Mouse (Mus musculus): ENCODE results near the gene Smg7. TPM values are rescaled to one million over a fixed set of nuclear protein-coding genes. Genes with fewer than 3 reads are reported as not detected.
A peak's percentile ranks its signal among the peaks of the same experiment; 100 is the strongest.
"Not testable (repeated sequence)": the region's sequence is repeated elsewhere in the genome, so short reads cannot be mapped to it uniquely, and the experiment has no call there.

The Smg7 gene
- polyA plus RNA-seq, 1 experiment from 2014 or later, result 29.8 TPM

DNA sequence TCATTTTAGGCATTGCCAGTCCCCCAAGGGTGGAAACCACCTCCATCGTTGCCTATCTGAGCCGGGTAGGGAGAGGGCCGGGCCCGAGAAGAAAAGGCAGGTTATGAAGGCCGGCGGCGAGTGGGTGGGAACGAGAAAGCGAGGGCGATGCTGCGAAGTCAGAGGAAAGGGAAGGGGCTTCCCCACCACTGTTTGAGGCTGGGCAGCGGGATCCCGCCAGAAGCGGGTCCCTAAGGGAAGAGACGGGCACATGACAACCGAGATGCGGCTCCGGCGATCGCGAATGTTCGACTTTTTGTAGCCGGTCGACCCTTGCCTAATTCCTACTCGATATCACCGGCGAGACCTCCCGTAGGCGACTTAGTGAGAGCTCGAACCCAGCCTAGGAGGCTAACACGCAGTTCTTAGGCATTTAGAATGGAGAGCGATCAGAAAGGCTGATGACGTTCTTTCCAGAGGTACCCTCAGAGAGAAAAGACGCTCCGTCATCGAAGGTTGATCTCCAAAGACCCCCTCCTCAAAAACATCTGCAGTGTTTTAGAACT is 1.2 kb upstream of the Smg7 start:
- H3K27me3 ChIP-seq, result no peaks in the 10 kb centered on the region
- peak overlapping the region; percentile 89 for H3K4me3 ChIP-seq
- H3K36me3 ChIP-seq, result no peaks in the 10 kb centered on the region
- H3K4me2 ChIP-seq, result peak overlapping the region; percentile 96
- H3K4me1 ChIP-seq, result peaks cover 18% of the 10 kb centered on the region
- no peaks in the 10 kb centered on the region for H3K9me3 ChIP-seq
- WGBS, result under 1% methylated on average over 36 of the region's 36 CpGs
- H3K9ac ChIP-seq, result peak overlapping the region; percentile 88
- H3K27ac ChIP-seq, result peak overlapping the region; percentile 99
- no peak for ATAC-seq (ENCODE audit: insufficient number of reproducible peaks, insufficient read depth, low FRiP score, low TSS enrichment, low read depth)

DNA sequence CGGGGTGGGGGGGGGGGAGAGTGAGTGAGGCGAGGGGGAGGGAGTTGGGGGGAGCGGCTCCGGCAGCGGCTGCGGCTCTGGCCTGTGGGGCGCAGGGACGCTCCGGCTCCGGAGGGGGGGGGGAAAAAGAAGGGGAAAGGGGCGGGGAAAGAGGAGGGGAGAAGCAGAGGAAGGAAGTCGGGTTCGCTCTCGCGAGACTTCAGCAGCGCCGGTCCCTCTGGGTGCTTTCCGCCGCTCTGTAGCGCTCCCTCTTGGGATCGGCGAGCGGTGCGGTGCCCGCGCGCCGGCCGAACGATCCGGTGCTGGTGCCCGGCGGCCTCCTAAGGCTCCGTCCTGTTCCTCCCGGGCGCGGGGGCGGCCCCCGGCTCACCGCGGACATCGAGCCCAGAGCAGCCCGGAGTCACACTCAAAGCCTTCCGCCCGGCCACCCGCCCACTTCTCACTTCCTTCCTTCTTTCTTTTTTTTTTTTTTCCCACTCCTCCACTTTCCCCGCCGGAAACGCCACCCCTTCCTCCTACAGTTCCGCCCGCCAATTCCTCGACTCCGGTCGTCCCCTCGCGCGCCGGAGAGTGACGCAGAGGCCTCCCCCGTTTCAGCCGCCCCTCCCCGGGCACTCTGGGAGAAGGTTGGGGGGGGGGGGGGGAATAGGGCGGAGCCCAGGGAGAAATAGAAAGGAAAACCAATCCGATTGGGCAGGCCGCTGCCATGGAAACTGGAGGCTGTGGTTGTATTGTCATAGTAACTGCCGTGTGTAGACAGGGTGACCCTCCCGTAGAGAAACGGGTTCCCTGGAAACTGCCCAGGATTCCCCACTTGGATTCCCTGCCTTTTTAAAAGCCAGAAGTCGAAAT is 445 bp upstream of the Smg7 start:
- ATAC-seq (ENCODE audit: insufficient number of reproducible peaks, insufficient read depth, low FRiP score, low TSS enrichment, low read depth), result peak; percentile 88
- under 1% methylated on average over 57 of the region's 69 CpGs for WGBS
- Histone ChIP-seq H3K9me3 (no peaks in the 10 kb centered on the region), H3K4me1 (peaks cover 18% of the 10 kb centered on the region), H3K36me3 (no peaks in the 10 kb centered on the region), H3K27me3 (no peaks in the 10 kb centered on the region), H3K27ac (peak overlapping the region; percentile 99), H3K4me2 (peak overlapping the region; percentile 96), H3K9ac (peak overlapping the region; percentile 95), H3K4me3 (peak overlapping the region; percentile 89)

DNA sequence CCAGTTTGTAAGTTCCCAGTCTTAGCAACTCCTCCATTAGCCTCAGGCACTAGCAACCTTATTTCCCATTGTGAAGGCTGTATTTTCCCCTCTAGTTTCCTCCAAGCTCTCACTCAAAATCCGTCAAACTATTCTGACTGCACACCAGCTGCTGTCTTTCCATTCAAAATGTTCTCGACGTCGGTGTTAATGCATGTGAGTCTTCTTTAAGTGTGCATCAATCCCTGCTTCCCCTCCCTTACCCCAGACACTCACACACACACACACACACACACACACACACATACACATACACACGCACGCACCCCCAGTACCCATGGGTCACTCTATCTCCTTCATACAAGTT is 1.1 kb downstream of the Smg7 start:
- no peaks in the 10 kb centered on the region for H3K36me3 ChIP-seq
- no peaks in the 10 kb centered on the region for H3K9me3 ChIP-seq
- peak overlapping the region; percentile 83 for H3K4me2 ChIP-seq
- H3K27me3 ChIP-seq, result no peaks in the 10 kb centered on the region
- peak overlapping the region; percentile 99 for H3K27ac ChIP-seq
- peak overlapping the region; percentile 89 for H3K4me3 ChIP-seq
- H3K9ac ChIP-seq, result peak overlapping the region; percentile 95
- ATAC-seq (ENCODE audit: insufficient number of reproducible peaks, insufficient read depth, low FRiP score, low TSS enrichment, low read depth), result no peak
- H3K4me1 ChIP-seq, result peaks cover 18% of the 10 kb centered on the region
- 2% methylated on average over 6 of the region's 6 CpGs for WGBS

DNA sequence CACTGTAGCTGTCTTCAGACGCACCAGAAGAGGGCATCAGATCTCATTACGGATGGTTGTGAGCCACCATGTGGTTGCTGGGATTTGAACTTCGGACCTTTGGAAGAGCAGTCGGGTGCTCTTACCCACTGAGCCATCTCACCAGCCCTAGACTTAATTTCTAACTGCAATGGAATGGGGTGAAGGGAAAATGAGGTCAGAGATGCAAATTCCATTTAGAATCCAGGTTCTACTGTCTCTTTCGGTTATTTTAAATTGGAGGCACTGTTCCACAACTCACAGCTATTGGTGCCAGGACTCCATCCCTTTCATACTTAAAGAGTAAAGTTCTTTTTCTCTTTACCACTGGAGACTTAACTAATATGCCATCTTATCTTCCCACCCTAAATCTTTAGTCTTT is 14.4 kb downstream of the Smg7 start:
- not testable (repeated sequence) for H3K9me3 ChIP-seq; H3K4me2 ChIP-seq; H3K36me3 ChIP-seq; H3K4me3 ChIP-seq; H3K4me1 ChIP-seq; H3K27me3 ChIP-seq; H3K9ac ChIP-seq; H3K27ac ChIP-seq; ATAC-seq (ENCODE audit: insufficient number of reproducible peaks, insufficient read depth, low FRiP score, low TSS enrichment, low read depth)
- 94% methylated on average over 3 of the region's 5 CpGs for WGBS

DNA sequence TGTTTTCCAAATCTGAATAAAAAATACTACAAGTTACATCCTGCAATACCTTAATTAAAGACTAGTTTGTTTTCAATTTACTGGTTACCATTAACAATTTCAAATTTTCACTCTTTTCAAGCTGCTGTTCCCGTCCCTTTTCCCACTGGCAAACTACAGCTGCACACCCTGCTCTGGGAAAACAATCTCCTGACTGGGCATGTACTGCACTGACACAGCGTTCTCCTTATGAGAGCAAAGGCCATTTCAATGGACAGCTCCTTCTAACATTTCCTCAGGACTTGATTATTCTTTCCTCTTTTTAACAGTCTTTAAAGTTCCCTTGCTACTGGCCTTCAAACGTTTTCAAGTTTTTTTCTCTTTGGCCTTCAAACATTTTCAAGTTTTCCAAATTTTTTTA is 31.4 kb downstream of the Smg7 start:
- 76% methylated on average over 3 of the region's 3 CpGs for WGBS
- Histone ChIP-seq H3K9me3 (no peaks in the 10 kb centered on the region), H3K9ac (no peak overlapping the region), H3K4me3 (no peak overlapping the region), H3K27me3 (no peaks in the 10 kb centered on the region), H3K4me2 (no peak overlapping the region), H3K4me1 (no peaks in the 10 kb centered on the region), H3K27ac (no peak overlapping the region), H3K36me3 (peaks cover 28% of the 10 kb centered on the region)
- no peak for ATAC-seq (ENCODE audit: insufficient number of reproducible peaks, insufficient read depth, low FRiP score, low TSS enrichment, low read depth)

DNA sequence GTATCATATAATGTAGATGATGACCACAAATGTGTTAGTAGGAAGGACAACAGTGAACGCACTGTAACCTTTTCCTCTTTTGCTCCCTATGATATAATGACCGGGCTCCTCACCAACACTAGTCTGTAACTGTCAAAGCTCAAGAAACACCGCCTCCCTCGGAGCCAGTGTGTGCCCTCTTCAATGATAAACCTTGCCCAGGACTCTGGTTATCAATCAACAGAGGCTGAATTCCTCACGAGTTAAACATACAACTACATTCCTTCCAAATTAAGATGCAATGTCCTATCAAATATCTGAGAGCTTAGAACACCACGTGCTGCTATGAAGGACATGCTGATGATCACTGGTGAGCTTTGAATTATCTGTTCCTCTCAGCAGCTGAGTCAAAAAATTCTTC is 32.5 kb downstream of the Smg7 start:
- Histone ChIP-seq H3K27ac (no peak overlapping the region), H3K27me3 (no peaks in the 10 kb centered on the region), H3K9me3 (no peaks in the 10 kb centered on the region), H3K4me3 (no peak overlapping the region), H3K36me3 (peaks cover 38% of the 10 kb centered on the region), H3K4me2 (no peak overlapping the region), H3K4me1 (no peaks in the 10 kb centered on the region), H3K9ac (no peak overlapping the region)
- WGBS, result 92% methylated on average over 6 of the region's 6 CpGs
- ATAC-seq (ENCODE audit: insufficient number of reproducible peaks, insufficient read depth, low FRiP score, low TSS enrichment, low read depth), result no peak

DNA sequence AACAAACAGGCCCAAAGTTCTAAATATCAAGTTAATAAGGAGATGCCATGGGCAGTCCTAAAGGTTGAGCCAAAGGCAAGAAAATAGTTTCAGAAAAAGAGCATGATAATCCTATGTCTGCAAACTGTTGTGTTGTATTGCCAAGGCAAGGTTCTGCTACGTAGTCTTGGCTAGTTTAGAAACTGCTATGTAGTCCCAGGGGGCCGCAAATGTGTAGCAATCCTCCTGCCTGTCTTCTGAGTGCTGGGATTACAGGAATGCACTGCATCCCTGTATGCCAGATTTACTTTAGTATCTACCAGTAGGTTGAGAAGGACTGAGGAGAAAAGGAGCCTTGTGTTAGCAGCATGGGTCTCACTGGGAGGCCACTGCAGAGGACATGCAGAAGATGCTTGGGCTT is 55.6 kb downstream of the Smg7 start:
- H3K27ac ChIP-seq, result no peak overlapping the region
- H3K9ac ChIP-seq, result no peak overlapping the region
- ATAC-seq (ENCODE audit: insufficient number of reproducible peaks, insufficient read depth, low FRiP score, low TSS enrichment, low read depth), result no peak
- 83% methylated on average over 2 of the region's 2 CpGs for WGBS
- H3K27me3 ChIP-seq, result no peaks in the 10 kb centered on the region
- H3K4me2 ChIP-seq, result no peak overlapping the region
- no peaks in the 10 kb centered on the region for H3K4me1 ChIP-seq
- no peaks in the 10 kb centered on the region for H3K9me3 ChIP-seq
- no peak overlapping the region for H3K4me3 ChIP-seq
- H3K36me3 ChIP-seq, result peaks cover 79% of the 10 kb centered on the region

DNA sequence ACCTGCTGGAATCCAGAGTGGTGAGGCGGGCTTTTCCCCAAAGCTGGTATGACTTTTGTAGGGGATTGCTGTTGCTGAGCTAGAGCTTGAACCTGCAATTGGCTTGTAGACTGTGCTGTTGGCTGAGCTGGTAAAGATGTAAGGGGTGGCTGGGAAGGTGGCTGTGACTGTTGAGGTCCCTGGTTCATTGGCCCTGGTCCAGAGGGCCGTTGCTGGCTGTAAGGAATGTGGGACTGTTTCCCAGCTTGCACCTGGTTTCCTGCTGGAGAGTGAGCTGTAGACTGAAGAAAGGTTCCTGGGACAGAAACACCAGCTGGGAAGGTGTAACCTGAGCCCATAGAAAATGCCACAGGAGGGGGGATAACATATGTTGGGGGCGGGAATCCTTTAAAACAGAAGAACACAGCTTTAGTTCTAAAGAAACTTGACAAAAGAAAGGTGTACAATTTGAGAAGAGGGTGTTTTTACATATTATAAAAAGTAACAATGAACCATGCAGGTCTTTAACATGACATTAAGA is 57.2 kb downstream of the Smg7 start:
- no peak overlapping the region for H3K27ac ChIP-seq
- 74% methylated on average over 3 of the region's 3 CpGs for WGBS
- no peak for ATAC-seq (ENCODE audit: insufficient number of reproducible peaks, insufficient read depth, low FRiP score, low TSS enrichment, low read depth)

DNA sequence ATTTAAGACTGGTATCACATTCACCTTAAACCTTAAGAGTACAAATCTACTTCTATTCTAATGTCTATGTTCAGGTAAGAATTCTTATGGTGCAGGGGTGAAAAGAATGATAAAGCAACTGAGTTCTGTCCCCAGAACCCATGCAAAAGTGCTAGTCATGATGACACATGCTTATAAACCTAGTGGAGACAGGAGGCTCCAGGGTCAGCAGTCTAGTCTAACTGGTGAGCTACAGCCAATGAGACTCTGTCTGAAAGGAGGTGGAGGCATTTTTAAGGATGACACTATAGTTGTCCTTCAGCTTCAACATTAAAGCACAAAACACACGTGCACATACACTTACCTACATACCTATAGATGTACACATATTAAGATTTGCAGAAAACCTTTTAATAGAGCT is 57.8 kb downstream of the Smg7 start:
- Histone ChIP-seq H3K36me3 (peaks cover 89% of the 10 kb centered on the region), H3K4me3 (no peak overlapping the region)
- 92% methylated on average over 1 of the region's 1 CpGs for WGBS

More for the DNA sequence above, 57.2 kb downstream of the Smg7 start:
- no peaks in the 10 kb centered on the region for H3K9me3 ChIP-seq
- H3K36me3 ChIP-seq, result peaks cover 85% of the 10 kb centered on the region
- no peaks in the 10 kb centered on the region for H3K4me1 ChIP-seq
- no peak overlapping the region for H3K9ac ChIP-seq
- H3K4me2 ChIP-seq, result no peak overlapping the region
- H3K27me3 ChIP-seq, result no peaks in the 10 kb centered on the region
- H3K4me3 ChIP-seq, result no peak overlapping the region

DNA sequence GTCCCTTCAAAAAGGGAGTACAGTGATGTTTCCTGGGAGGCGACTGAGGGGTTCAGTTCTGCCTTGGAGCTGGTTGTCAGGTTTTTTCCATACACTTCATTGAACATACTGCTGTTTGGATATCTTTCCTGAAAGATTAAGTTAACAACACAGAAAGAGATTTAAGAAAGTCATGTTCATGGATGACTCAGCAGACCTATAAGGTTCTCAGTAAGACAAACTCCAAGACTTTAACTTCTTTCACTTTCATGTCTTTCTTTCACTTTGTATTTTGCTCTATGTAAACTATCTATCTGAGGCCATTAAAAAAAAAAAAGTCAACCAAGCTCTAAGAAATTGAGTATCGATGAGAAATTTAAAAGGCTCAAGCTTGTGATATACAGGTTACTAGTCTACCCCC is 61.4 kb downstream of the Smg7 start:
- Histone ChIP-seq H3K9me3 (no peaks in the 10 kb centered on the region), H3K27me3 (no peaks in the 10 kb centered on the region), H3K4me1 (no peaks in the 10 kb centered on the region), H3K36me3 (peaks cover 92% of the 10 kb centered on the region), H3K9ac (no peak overlapping the region), H3K4me2 (no peak overlapping the region), H3K4me3 (no peak overlapping the region), H3K27ac (no peak overlapping the region)
- 85% methylated on average over 2 of the region's 2 CpGs for WGBS
- no peak for ATAC-seq (ENCODE audit: insufficient number of reproducible peaks, insufficient read depth, low FRiP score, low TSS enrichment, low read depth)

More for the DNA sequence above, 57.8 kb downstream of the Smg7 start:
- no peak overlapping the region for H3K4me2 ChIP-seq
- no peaks in the 10 kb centered on the region for H3K27me3 ChIP-seq
- H3K27ac ChIP-seq, result no peak overlapping the region
- no peaks in the 10 kb centered on the region for H3K9me3 ChIP-seq
- no peaks in the 10 kb centered on the region for H3K4me1 ChIP-seq
- no peak for ATAC-seq (ENCODE audit: insufficient number of reproducible peaks, insufficient read depth, low FRiP score, low TSS enrichment, low read depth)
- H3K9ac ChIP-seq, result no peak overlapping the region

DNA sequence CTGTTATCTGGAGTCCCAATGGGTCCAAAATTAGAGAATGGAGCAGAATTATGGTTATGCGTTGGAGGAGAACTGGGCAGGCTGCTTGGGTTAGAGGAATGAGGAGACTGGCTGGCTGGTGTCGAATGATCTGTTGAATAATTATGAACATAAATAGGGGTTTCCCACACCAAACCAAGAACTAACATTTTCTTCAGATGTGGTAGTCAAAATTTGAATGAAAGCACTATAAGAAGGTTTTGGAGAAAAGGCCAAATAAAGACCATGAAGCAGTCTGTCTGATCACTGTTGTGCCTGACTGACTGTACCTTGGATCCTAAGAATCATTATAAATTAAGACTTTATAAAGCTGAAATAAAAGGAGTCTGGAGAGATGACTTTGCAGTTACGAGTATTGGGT is 62.1 kb downstream of the Smg7 start:
- Histone ChIP-seq H3K9me3 (no peaks in the 10 kb centered on the region), H3K36me3 (peaks cover 92% of the 10 kb centered on the region), H3K9ac (no peak overlapping the region), H3K4me1 (no peaks in the 10 kb centered on the region), H3K27me3 (no peaks in the 10 kb centered on the region), H3K27ac (no peak overlapping the region), H3K4me3 (no peak overlapping the region), H3K4me2 (no peak overlapping the region)
- no peak for ATAC-seq (ENCODE audit: insufficient number of reproducible peaks, insufficient read depth, low FRiP score, low TSS enrichment, low read depth)
- WGBS, result 92% methylated on average over 3 of the region's 3 CpGs

DNA sequence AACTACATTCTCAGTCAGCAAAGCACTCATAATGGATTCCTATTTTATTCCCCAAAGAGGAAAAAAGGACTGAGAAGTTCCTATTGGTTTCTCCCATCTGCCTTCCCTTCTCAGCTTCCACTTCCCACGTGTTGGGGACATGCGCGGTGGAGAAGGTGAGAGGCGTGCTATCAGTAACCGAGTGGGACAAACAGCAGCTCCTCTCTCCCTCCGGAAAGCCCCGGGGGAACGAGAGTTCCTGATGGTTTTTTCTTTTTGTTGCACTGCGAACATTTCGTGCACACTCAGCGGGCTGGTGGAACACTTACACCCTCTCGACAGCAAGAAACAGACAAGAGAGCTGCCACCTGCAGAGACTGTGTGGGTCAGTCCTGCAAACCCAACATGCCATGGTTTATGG is 63.6 kb downstream of the Smg7 start:
- Histone ChIP-seq H3K27ac (no peak overlapping the region), H3K4me1 (no peaks in the 10 kb centered on the region), H3K9me3 (no peaks in the 10 kb centered on the region), H3K27me3 (no peaks in the 10 kb centered on the region), H3K4me3 (no peak overlapping the region), H3K4me2 (no peak overlapping the region), H3K9ac (no peak overlapping the region), H3K36me3 (peaks cover 81% of the 10 kb centered on the region)
- no peak for ATAC-seq (ENCODE audit: insufficient number of reproducible peaks, insufficient read depth, low FRiP score, low TSS enrichment, low read depth)
- 86% methylated on average over 12 of the region's 12 CpGs for WGBS
